Mouse (Mus musculus) B cell, adult 2 months (primary cell): ENCODE measurements around the gene Nup93.
A peak's percentile ranks its signal among the peaks of the same experiment; 100 is the strongest.

Experiments
- DNase-seq, 2 experiments: peaks; one replicate each; pipeline ENCODE4 v3.0.0; 2022

Nup93 gene

GRCm38 (mm10) chr8:94323041-94323440 is 108.7 kb downstream of the Nup93 start:
- DNase-seq, result no peak

- peak; percentile 43 to 50 for DNase-seq
Observed at GRCm38 (mm10) chr8:94324071-94324470, 109.7 kb downstream of the Nup93 start.

- no peak for DNase-seq
Observed at GRCm38 (mm10) chr8:94326016-94326415, 111.7 kb downstream of the Nup93 start.

GRCm38 (mm10) chr8:94328932-94329728 is 114.8 kb downstream of the Nup93 start, which contains the start of gene Slc12a3:
Gene Slc12a3 (plus strand): TSS chr8:94329201.
- DNase-seq, result no peak

- DNase-seq, result peak; percentile 75 to 80
Observed at GRCm38 (mm10) chr8:94330733-94331132, 116.4 kb downstream of the Nup93 start.

- no peak for DNase-seq
Observed at GRCm38 (mm10) chr8:94333345-94333744, 119.0 kb downstream of the Nup93 start.

GRCm38 (mm10) chr8:94337559-94337958 is 123.2 kb downstream of the Nup93 start:
- no peak for DNase-seq

- no peak for DNase-seq
Observed at GRCm38 (mm10) chr8:94340796-94341195, 126.4 kb downstream of the Nup93 start.

GRCm38 (mm10) chr8:94342691-94343090 is 128.3 kb downstream of the Nup93 start:
- no peak for DNase-seq

- DNase-seq, result peak; percentile 92
Observed at GRCm38 (mm10) chr8:94343290-94343689, 128.9 kb downstream of the Nup93 start.

- no peak for DNase-seq
Observed at GRCm38 (mm10) chr8:94343778-94344320, 129.5 kb downstream of the Nup93 start.

- no peak for DNase-seq
Observed at GRCm38 (mm10) chr8:94345657-94346056, 131.3 kb downstream of the Nup93 start.

- DNase-seq, result peak; percentile 35 to 46
Observed at GRCm38 (mm10) chr8:94346264-94346663, 131.9 kb downstream of the Nup93 start.

GRCm38 (mm10) chr8:94348425-94348824 is 134.1 kb downstream of the Nup93 start:
- no peak for DNase-seq

- peak in 1 of 2 experiments; percentile 72 for DNase-seq
Observed at GRCm38 (mm10) chr8:94354069-94354531, 139.7 kb downstream of the Nup93 start.

- peak in 1 of 2 experiments; percentile 71 for DNase-seq
Observed at GRCm38 (mm10) chr8:94354571-94354970, 140.2 kb downstream of the Nup93 start.

- no peak for DNase-seq
Observed at GRCm38 (mm10) chr8:94357220-94357619, 142.9 kb downstream of the Nup93 start.

- no peak for DNase-seq
Observed at GRCm38 (mm10) chr8:94358541-94358940, 144.2 kb downstream of the Nup93 start.

GRCm38 (mm10) chr8:94361774-94362431 is 147.5 kb downstream of the Nup93 start:
- no peak for DNase-seq

- DNase-seq, result no peak
Observed at GRCm38 (mm10) chr8:94362607-94363239, 148.4 kb downstream of the Nup93 start.

GRCm38 (mm10) chr8:94363288-94363688 is 148.9 kb downstream of the Nup93 start:
- DNase-seq, result peak; percentile 90 to 92

GRCm38 (mm10) chr8:94363906-94364305 is 149.5 kb downstream of the Nup93 start:
- no peak for DNase-seq

GRCm38 (mm10) chr8:94364686-94365312 is 150.4 kb downstream of the Nup93 start:
- no peak for DNase-seq
